Mouse (Mus musculus): ENCODE data around the gene Syt13.

DNA sequence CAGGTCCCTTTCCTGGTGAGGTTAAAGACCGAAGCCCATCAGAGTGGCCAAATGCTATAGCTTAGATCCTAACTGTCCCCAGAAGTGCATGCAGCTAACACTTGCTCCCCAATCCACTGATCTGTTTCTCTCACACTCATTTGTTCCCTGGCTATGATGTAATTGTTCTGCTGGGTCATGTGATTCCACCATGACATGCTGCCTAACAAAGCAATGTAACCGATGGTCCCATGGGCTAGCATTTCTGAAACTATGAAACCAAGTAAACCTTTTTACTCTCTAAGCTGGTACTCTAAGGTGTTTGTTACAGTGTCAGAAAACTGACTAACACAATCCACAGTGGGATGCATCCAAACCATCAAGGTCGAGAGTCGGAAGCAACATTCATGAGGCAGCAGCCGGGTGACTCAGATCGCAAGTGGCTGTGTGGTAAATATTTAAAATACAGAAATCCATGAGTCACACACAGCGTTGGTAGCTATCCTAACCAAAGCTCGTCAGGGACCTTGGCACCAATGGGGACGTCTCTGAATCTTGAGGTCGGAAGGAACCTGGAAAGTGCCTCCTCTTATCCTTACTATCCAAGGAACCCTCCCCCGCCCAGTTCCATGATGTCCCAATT lies 30.3 kb downstream of the Syt13 start:
- TF ChIP-seq CTCF (IDR thresholded peaks at IDR 0.05; ENCODE audit: low read depth) = no peak
- no peak for TF ChIP-seq EP300 (IDR thresholded peaks at IDR 0.05; ENCODE audit: low read depth)
